Mouse (Mus musculus) fat pad, adult 2 months (tissue): ENCODE measurements around the gene Tstd2.

Source experiments
- DNase-seq: peaks from one replicate; pipeline ENCODE4 v3.0.0-alpha.2; 2011; ENCODE audit warnings: low read depth, low spot score; ENCODE audit errors: extremely low read depth

The Tstd2 gene

GRCm38 (mm10) chr4:46120767-46121166 lies 17.7 kb downstream of the Tstd2 start:
- no peak for DNase-seq

- no peak for DNase-seq
Measured at GRCm38 (mm10) chr4:46119514-46120094, 18.9 kb downstream of the Tstd2 start.

- no peak for DNase-seq
Measured at GRCm38 (mm10) chr4:46117536-46117935, 21.0 kb downstream of the Tstd2 start.

GRCm38 (mm10) chr4:46116544-46117175 lies 21.8 kb downstream of the Tstd2 start:
- no peak for DNase-seq

- DNase-seq = no peak
Measured at GRCm38 (mm10) chr4:46115308-46115707, 23.2 kb downstream of the Tstd2 start.

GRCm38 (mm10) chr4:46111361-46111760 lies 27.1 kb downstream of the Tstd2 start:
- no peak for DNase-seq

GRCm38 (mm10) chr4:46110084-46110483 lies 28.4 kb downstream of the Tstd2 start:
- DNase-seq = no peak

- DNase-seq = no peak
Measured at GRCm38 (mm10) chr4:46102078-46102769, 36.3 kb downstream of the Tstd2 start.

GRCm38 (mm10) chr4:46101211-46101711 lies 37.2 kb downstream of the Tstd2 start:
- no peak for DNase-seq

GRCm38 (mm10) chr4:46100539-46100938 lies 38.0 kb downstream of the Tstd2 start:
- DNase-seq = no peak

GRCm38 (mm10) chr4:46099132-46099531 lies 39.4 kb downstream of the Tstd2 start:
- DNase-seq = no peak

GRCm38 (mm10) chr4:46097591-46097990 lies 40.9 kb downstream of the Tstd2 start:
- no peak for DNase-seq

- no peak for DNase-seq
Measured at GRCm38 (mm10) chr4:46096546-46096945, 41.9 kb downstream of the Tstd2 start.

- DNase-seq = no peak
Measured at GRCm38 (mm10) chr4:46095826-46096159, 42.7 kb downstream of the Tstd2 start.

- no peak for DNase-seq
Measured at GRCm38 (mm10) chr4:46094916-46095825, 43.3 kb downstream of the Tstd2 start.

- DNase-seq = no peak
Measured at GRCm38 (mm10) chr4:46092429-46093076, 45.9 kb downstream of the Tstd2 start.

- no peak for DNase-seq
Measured at GRCm38 (mm10) chr4:46089524-46090125, 48.9 kb downstream of the Tstd2 start.

GRCm38 (mm10) chr4:46087852-46088251 lies 50.6 kb downstream of the Tstd2 start:
- no peak for DNase-seq

- no peak for DNase-seq
Measured at GRCm38 (mm10) chr4:46087427-46087771, 51.1 kb downstream of the Tstd2 start.

- DNase-seq = no peak
Measured at GRCm38 (mm10) chr4:46086718-46087426, 51.6 kb downstream of the Tstd2 start.
